Comparison of ENCODE assay signal across 12 mouse cellular contexts in the genomic region with DNA sequence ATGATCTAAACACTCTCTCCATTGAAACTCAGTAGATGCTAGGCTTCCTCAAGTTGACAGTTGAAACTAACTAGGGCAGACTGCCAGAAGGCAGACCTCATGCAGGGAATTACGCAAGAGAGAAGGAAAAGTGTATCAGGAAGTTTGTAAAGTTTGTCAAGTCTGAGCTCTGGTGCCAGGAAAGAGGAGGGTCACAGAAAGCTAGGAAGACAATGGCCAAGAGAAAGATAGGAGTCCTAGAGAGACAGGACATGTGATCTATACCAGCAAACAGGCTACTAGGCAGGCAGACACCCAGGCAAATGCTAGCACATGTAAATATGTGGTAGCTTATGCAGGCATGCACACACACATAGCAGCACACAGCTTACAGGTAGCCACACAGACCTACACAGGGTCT. TPM values are rescaled to one million over a fixed set of nuclear protein-coding genes. Genes with fewer than 3 reads are reported as not detected.
A peak's percentile ranks its signal among the peaks of the same experiment; 100 is the strongest.
DNase-seq lines count a peak whose midpoint lies in the region; ATAC-seq and TF ChIP-seq lines count a peak whose summit lies in the region.
"Had no signal": no experiment of that assay in that cellular context is flagged by ENCODE, and none has a peak within 500 bp of the region (broad histone marks: within the 10 kb centered on the region; RNA-seq: fewer than 3 reads in every experiment).

No protein-coding gene starts in this region.

- H3K27me3 ChIP-seq in kidney, postnatal 0 days (ENCODE audit: insufficient read depth, low read length) = no peaks in the 10 kb centered on the region
- no peaks in the 10 kb centered on the region for H3K27me3 ChIP-seq in heart, embryonic 16.5 days (ENCODE audit: control insufficient read depth, insufficient read depth, low read length)
- no peaks in the 10 kb centered on the region for H3K27me3 ChIP-seq in lung, postnatal 0 days (replicated peaks; ENCODE audit: insufficient read depth, low read length)
- H3K27me3 ChIP-seq in forebrain, embryonic 14.5 days (replicated peaks; ENCODE audit: control insufficient read depth, insufficient read depth, low read length) = no peaks in the 10 kb centered on the region
- H3K27me3 ChIP-seq: liver, embryonic 15.5 days had no signal

- H3K4me2 ChIP-seq in kidney, postnatal 0 days (ENCODE audit: low read length) = no peak overlapping the region
- H3K4me2 ChIP-seq in heart, embryonic 16.5 days (ENCODE audit: low read depth, low read length) = no peak overlapping the region
- no peak overlapping the region for H3K4me2 ChIP-seq in lung, postnatal 0 days (replicated peaks; ENCODE audit: low read depth, low read length)
- H3K4me2 ChIP-seq in forebrain, embryonic 14.5 days (ENCODE audit: low read length) = no peak overlapping the region
- H3K4me2 ChIP-seq: liver, embryonic 15.5 days had no signal

- no peak for TF ChIP-seq POLR2A in brain, embryonic 14.5 days (IDR thresholded peaks at IDR 0.05; ENCODE audit: borderline replicate concordance, extremely low read depth, insufficient read depth, insufficient read length, poor library complexity, severe bottlenecking)

- H3K4me1 ChIP-seq in kidney, postnatal 0 days (replicated peaks; ENCODE audit: insufficient read depth, low read length) = no peaks in the 10 kb centered on the region; the same call in 1 of the 2 replicates
- H3K4me1 ChIP-seq in heart, embryonic 16.5 days (ENCODE audit: control insufficient read depth, insufficient read depth, low read length) = peaks cover 12% of the 10 kb centered on the region
- H3K4me1 ChIP-seq in lung, postnatal 0 days (ENCODE audit: insufficient read depth, low read depth, low read length) = peaks cover 8% of the 10 kb centered on the region; the same call in 1 of the 2 replicates
- no peaks in the 10 kb centered on the region for H3K4me1 ChIP-seq in forebrain, embryonic 14.5 days (ENCODE audit: control insufficient read depth, insufficient read depth, low read length)

- no peak overlapping the region for H3K9ac ChIP-seq in kidney, postnatal 0 days (ENCODE audit: low read depth, low read length)
- no peak overlapping the region for H3K9ac ChIP-seq in heart, embryonic 16.5 days (ENCODE audit: low read length)
- no peak overlapping the region for H3K9ac ChIP-seq in lung, postnatal 0 days (replicated peaks; ENCODE audit: low read depth)
- no peak overlapping the region for H3K9ac ChIP-seq in forebrain, embryonic 14.5 days (ENCODE audit: low read length)
- H3K9ac ChIP-seq: liver, embryonic 15.5 days had no signal

- H3K36me3 ChIP-seq in kidney, postnatal 0 days (ENCODE audit: insufficient read depth, low read length) = no peaks in the 10 kb centered on the region
- peaks cover 6% of the 10 kb centered on the region for H3K36me3 ChIP-seq in heart, embryonic 16.5 days (ENCODE audit: control insufficient read depth, insufficient read depth)
- H3K36me3 ChIP-seq in lung, postnatal 0 days (ENCODE audit: insufficient read depth, low read length) = no peaks in the 10 kb centered on the region
- H3K36me3 ChIP-seq in forebrain, embryonic 14.5 days (ENCODE audit: control insufficient read depth, insufficient read depth, low read length) = 0 out of 2 replicates have a peak, but pooled peaks cover 3% of the 10 kb centered on the region
- H3K36me3 ChIP-seq: G1E; liver, embryonic 15.5 days had no signal

- DNase-seq in kidney, postnatal 0 days (ENCODE audit: low spot score) = peak; percentile 51
- no peak for DNase-seq in kidney, adult 11 months
- DNase-seq in brain, embryonic 14.5 days (ENCODE audit: low read depth) = peak; percentile 22
- DNase-seq in lung, postnatal 0 days (ENCODE audit: low spot score) = peak; percentile 88
- no peak for DNase-seq in frontal cortex, postnatal 36 days (ENCODE audit: low spot score in 2 of 2)
- no peak for DNase-seq in right cerebral cortex, postnatal 10 days (ENCODE audit: low spot score in 2 of 2)
- no peak for DNase-seq in forebrain, embryonic 14.5 days (ENCODE audit: low spot score)

- ATAC-seq in kidney, postnatal 0 days (replicated peaks; ENCODE audit: low FRiP score, low read depth) = no peak
- no peak for ATAC-seq in heart, embryonic 16.5 days (replicated peaks; ENCODE audit: extremely low read depth, insufficient read depth, low FRiP score)
- peak; percentile 58 for ATAC-seq in lung, postnatal 0 days
- no peak for ATAC-seq in forebrain, embryonic 14.5 days

- TF ChIP-seq CTCF in kidney, postnatal 0 days (IDR thresholded peaks at IDR 0.05; ENCODE audit: low read depth) = no peak
- no peak for TF ChIP-seq CTCF in brain, embryonic 14.5 days (IDR thresholded peaks at IDR 0.05; ENCODE audit: borderline replicate concordance, extremely low read depth, insufficient read depth, insufficient read length)
- TF ChIP-seq CTCF in lung, postnatal 0 days (IDR thresholded peaks at IDR 0.05) = no peak

- H3K27ac ChIP-seq in kidney, postnatal 0 days = no peak overlapping the region
- H3K27ac ChIP-seq in heart, embryonic 16.5 days (ENCODE audit: low read length) = peak overlapping the region; percentile 22; the same call in 1 of the 2 replicates
- 0 out of 2 replicates have a peak overlapping the region, but pooled peaks have one; percentile 33 for H3K27ac ChIP-seq in lung, postnatal 0 days (ENCODE audit: low read length)
- no peak overlapping the region for H3K27ac ChIP-seq in forebrain, embryonic 14.5 days (ENCODE audit: low read depth, low read length)
- H3K27ac ChIP-seq: layer of hippocampus, adult 2 months; liver, embryonic 15.5 days had no signal

- no peak overlapping the region for H3K4me3 ChIP-seq in kidney, postnatal 0 days (replicated peaks; ENCODE audit: low read depth, low read length)
- no peak overlapping the region for H3K4me3 ChIP-seq in heart, embryonic 16.5 days (ENCODE audit: low read length)
- H3K4me3 ChIP-seq in lung, postnatal 0 days (ENCODE audit: low read depth, low read length) = no peak overlapping the region
- H3K4me3 ChIP-seq in forebrain, embryonic 14.5 days (ENCODE audit: low read depth, low read length) = no peak overlapping the region
- H3K4me3 ChIP-seq: layer of hippocampus, adult 2 months; liver, embryonic 15.5 days had no signal

- WGBS in kidney, postnatal 0 days = 65% methylated on average over 1 of the region's 1 CpGs
- WGBS in heart, embryonic 16.5 days = 48% methylated on average over 1 of the region's 1 CpGs
- 0% methylated on average over 1 of the region's 1 CpGs for WGBS in lung, postnatal 0 days
- WGBS in forebrain, embryonic 14.5 days = 71% methylated on average over 1 of the region's 1 CpGs

- H3K9me3 ChIP-seq in kidney, postnatal 0 days (replicated peaks; ENCODE audit: low read length) = no peaks in the 10 kb centered on the region
- no peaks in the 10 kb centered on the region for H3K9me3 ChIP-seq in heart, embryonic 16.5 days (replicated peaks; ENCODE audit: control insufficient read depth, low read length)
- no peaks in the 10 kb centered on the region for H3K9me3 ChIP-seq in lung, postnatal 0 days (ENCODE audit: low read length)
- no peaks in the 10 kb centered on the region for H3K9me3 ChIP-seq in forebrain, embryonic 14.5 days (replicated peaks; ENCODE audit: control insufficient read depth, low read length)
- H3K9me3 ChIP-seq: liver, embryonic 15.5 days had no signal

- 0 out of 2 replicates have a peak, but pooled peaks have one; percentile 21 for TF ChIP-seq EP300 in lung, postnatal 0 days (IDR thresholded peaks at IDR 0.05)

RNA-seq across cellular contexts. Expression of gene Cyp39a1, which starts 8.0 kb away (rescaled TPM):
- polyA plus RNA-seq in kidney, postnatal 0 days (2015; fragmentation: Nextera tagmentation; extraction: Ambion mirVana) = 24.0 and 25.0 TPM in 2 replicates
- polyA plus RNA-seq in brain, embryonic 14.5 days (2012; rRNA removed) = 5.3 and 5.5 TPM in 2 replicates
- polyA plus RNA-seq in heart, embryonic 16.5 days (2015; fragmentation: Nextera tagmentation; extraction: Ambion mirVana) = 60.6 and 63.7 TPM in 2 replicates
- polyA plus RNA-seq in lung, postnatal 0 days (2015; fragmentation: Nextera tagmentation; extraction: Ambion mirVana) = 26.1 and 31.1 TPM in 2 replicates
- polyA plus RNA-seq in forebrain, embryonic 14.5 days (2014; fragmentation: Nextera tagmentation; extraction: Ambion mirVana) = 16.0 and 16.5 TPM in 2 replicates
- polyA plus RNA-seq: G1E had no signal

RNA-seq across cellular contexts. Expression of gene Slc25a27, which starts 8.2 kb away (rescaled TPM):
- 6.8 and 7.3 TPM in 2 replicates for polyA plus RNA-seq in kidney, postnatal 0 days (2015; fragmentation: Nextera tagmentation; extraction: Ambion mirVana)
- polyA plus RNA-seq in brain, embryonic 14.5 days (2012; rRNA removed) = 66.5 and 70.7 TPM in 2 replicates
- 18.7 and 20.7 TPM in 2 replicates for polyA plus RNA-seq in heart, embryonic 16.5 days (2015; fragmentation: Nextera tagmentation; extraction: Ambion mirVana)
- polyA plus RNA-seq in lung, postnatal 0 days (2015; fragmentation: Nextera tagmentation; extraction: Ambion mirVana) = 12.0 and 15.3 TPM in 2 replicates
- 31.6 and 46.1 TPM in 2 replicates for polyA plus RNA-seq in forebrain, embryonic 14.5 days (2014; fragmentation: Nextera tagmentation; extraction: Ambion mirVana)
- polyA plus RNA-seq: G1E had no signal

RNA-seq across cellular contexts. Expression of gene Tdrd6, which starts 45.1 kb away (rescaled TPM):
- 0.26 and 0.58 TPM in 2 replicates for polyA plus RNA-seq in kidney, postnatal 0 days (2015; fragmentation: Nextera tagmentation; extraction: Ambion mirVana)
- 0.83 and 1.6 TPM in 2 replicates for polyA plus RNA-seq in brain, embryonic 14.5 days (2012; rRNA removed)
- polyA plus RNA-seq in heart, embryonic 16.5 days (2015; fragmentation: Nextera tagmentation; extraction: Ambion mirVana) = 0.03 TPM in 1 of 2 replicates, not detected in the other
- 0.01 TPM in 1 of 2 replicates, not detected in the other for polyA plus RNA-seq in lung, postnatal 0 days (2015; fragmentation: Nextera tagmentation; extraction: Ambion mirVana)
- polyA plus RNA-seq in forebrain, embryonic 14.5 days (2014; fragmentation: Nextera tagmentation; extraction: Ambion mirVana) = 0.11 and 0.16 TPM in 2 replicates
- polyA plus RNA-seq: G1E; liver, embryonic 15.5 days; small intestine, adult 2 months had no signal

Comparison
In these comparisons a context has a peak if more than half of its experiments do, and no peak if none do; other contexts are left out.
1. DNase-seq: peak in kidney, postnatal 0 days (single experiment), brain, embryonic 14.5 days (single experiment) and lung, postnatal 0 days (single experiment); none in kidney, adult 11 months (single experiment), frontal cortex, postnatal 36 days (0 of 2), right cerebral cortex, postnatal 10 days (0 of 2) and forebrain, embryonic 14.5 days (single experiment).
2. H3K27ac ChIP-seq: peak in heart, embryonic 16.5 days (single experiment) and lung, postnatal 0 days (single experiment); none in kidney, postnatal 0 days (single experiment) and forebrain, embryonic 14.5 days (single experiment).